Mouse (Mus musculus): ENCODE data around the gene Atg9a.

GRCm38 (mm10) chr1:75231664-75232152 lies 39.7 kb upstream of the Atg9a start, which contains the start of gene A630095N17Rik:
- TF ChIP-seq POLR2A (IDR thresholded peaks at IDR 0.05; ENCODE audit: borderline replicate concordance, insufficient read depth, low read length): no peak
- no peak for TF ChIP-seq CTCF (IDR thresholded peaks at IDR 0.05; ENCODE audit: borderline replicate concordance, insufficient read depth, low read depth, low read length)

Measured in cerebellum, adult 2 months (tissue).